Mouse (Mus musculus) stomach, embryonic 16.5 days (tissue): ENCODE measurements around the gene Zfp687. TPM values are rescaled to one million over a fixed set of nuclear protein-coding genes. Genes with fewer than 3 reads are reported as not detected.

Source experiments
- ATAC-seq: fragments of 200-750 bp; cut with Nextera tagmentation; 2 replicates; pipeline ENCODE4 v1.8.0; 2017; ENCODE audit warnings: moderate number of reproducible peaks, moderate TSS enrichment; ENCODE audit not compliant: insufficient read depth, low FRiP score
- H3K27ac ChIP-seq: fragments of 300-500 bp; sonication (generic); 2 replicates; pipeline ENCODE4 v1.5.1; 2014; ENCODE audit warnings: low read length
- H3K27me3 ChIP-seq: fragments of 300-500 bp; sonication (generic); 2 replicates; pipeline ENCODE4 v1.6.1; 2014; ENCODE audit warnings: low read length, control low read depth, mixed read lengths; ENCODE audit not compliant: control insufficient read depth, insufficient read depth
- H3K36me3 ChIP-seq: fragments of 300-500 bp; sonication (generic); 2 replicates; pipeline ENCODE4 v1.6.1; 2014; ENCODE audit warnings: low read length; ENCODE audit not compliant: control insufficient read depth, insufficient read depth
- H3K4me1 ChIP-seq: fragments of 300-500 bp; sonication (generic); 2 replicates; pipeline ENCODE4 v1.6.1; 2014; ENCODE audit warnings: low read length, control low read depth, mixed read lengths; ENCODE audit not compliant: control insufficient read depth, insufficient read depth
- H3K4me2 ChIP-seq: fragments of 300-500 bp; sonication (generic); 2 replicates; pipeline ENCODE4 v1.6.1; 2014; ENCODE audit warnings: low read depth, low read length, mixed read lengths
- H3K4me3 ChIP-seq: fragments of 300-500 bp; sonication (generic); replicated peaks from 2 replicates; pipeline ENCODE4 v1.5.1; 2014; ENCODE audit warnings: mild to moderate bottlenecking, low read length
- H3K9ac ChIP-seq: fragments of 300-500 bp; sonication (generic); 2 replicates; pipeline ENCODE4 v1.6.1; 2014; ENCODE audit warnings: low read length
- H3K9me3 ChIP-seq: fragments of 300-500 bp; sonication (generic); replicated peaks from 2 replicates; pipeline ENCODE4 v1.6.1; 2016; ENCODE audit warnings: low read length, control low read depth; ENCODE audit not compliant: control insufficient read depth
- WGBS: fragments of 180-500 bp; shearing (Covaris S2); extraction: QIAGEN DNeasy Blood & Tissue Kit; methylation state at CpG from one replicate; pipeline ENCODE4 v1.1.7; 2014; 5-methylcytosine and 5-hydroxymethylcytosine counted together
- polyA plus RNA-seq: library from polyadenylated mRNA; unstranded; fragments of >200 nt; fragmentation: Nextera tagmentation; extraction: Ambion mirVana; gene quantifications from 2 replicates; pipeline ENCODE4 v1.2.1, GENCODE M21; 2015

The Zfp687 gene
- polyA plus RNA-seq, 1 experiment from 2014 or later, result 22.6 TPM

DNA sequence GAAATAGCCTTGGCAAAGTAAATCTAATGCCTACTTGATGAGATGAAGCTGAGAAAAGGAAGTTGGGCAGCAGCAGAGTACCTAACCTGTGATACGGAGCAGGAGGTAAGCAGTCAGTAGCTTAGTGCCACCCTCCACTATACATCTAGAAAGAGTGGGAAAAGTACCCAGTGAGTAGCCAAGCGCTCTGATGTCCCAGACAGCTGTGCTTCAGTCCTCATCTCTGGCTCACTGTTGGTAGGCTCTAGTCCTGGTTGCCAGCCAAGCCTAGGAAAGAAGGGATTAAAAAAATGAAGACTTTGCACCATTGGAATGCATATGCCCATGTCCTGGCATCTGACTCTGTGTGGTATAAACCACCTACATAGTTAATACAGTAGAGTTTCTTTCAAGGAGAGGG is 29.7 kb downstream of the Zfp687 start:
- Histone ChIP-seq H3K9ac (no peak overlapping the region), H3K4me3 (no peak overlapping the region), H3K36me3 (peaks cover 13% of the 10 kb centered on the region; the same call in 1 of the 2 replicates), H3K4me2 (no peak overlapping the region), H3K4me1 (peaks cover 28% of the 10 kb centered on the region), H3K27ac (no peak overlapping the region), H3K9me3 (no peaks in the 10 kb centered on the region), H3K27me3 (no peaks in the 10 kb centered on the region)
- no peak for ATAC-seq
- WGBS, result 96% methylated on average over 2 of the region's 2 CpGs

DNA sequence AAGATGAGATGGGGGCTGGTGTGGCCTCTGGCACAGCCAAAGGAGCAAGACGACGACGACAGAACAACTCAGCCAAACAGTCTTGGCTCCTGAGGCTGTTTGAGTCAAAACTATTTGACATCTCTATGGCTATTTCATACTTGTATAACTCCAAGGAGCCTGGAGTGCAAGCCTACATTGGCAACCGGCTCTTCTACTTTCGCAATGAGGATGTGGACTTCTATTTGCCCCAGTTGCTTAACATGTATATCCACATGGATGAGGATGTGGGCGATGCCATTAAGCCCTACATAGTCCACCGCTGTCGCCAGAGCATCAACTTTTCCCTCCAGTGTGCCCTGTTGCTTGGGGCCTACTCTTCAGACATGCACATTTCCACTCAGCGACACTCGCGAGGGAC is 30.9 kb downstream of the Zfp687 start:
- Histone ChIP-seq H3K9ac (no peak overlapping the region), H3K4me2 (no peak overlapping the region), H3K4me1 (peaks cover 21% of the 10 kb centered on the region), H3K27me3 (no peaks in the 10 kb centered on the region), H3K9me3 (no peaks in the 10 kb centered on the region), H3K36me3 (peaks cover 13% of the 10 kb centered on the region; the same call in 1 of the 2 replicates), H3K4me3 (no peak overlapping the region), H3K27ac (no peak overlapping the region)
- ATAC-seq, result no peak
- WGBS, result 94% methylated on average over 11 of the region's 11 CpGs

DNA sequence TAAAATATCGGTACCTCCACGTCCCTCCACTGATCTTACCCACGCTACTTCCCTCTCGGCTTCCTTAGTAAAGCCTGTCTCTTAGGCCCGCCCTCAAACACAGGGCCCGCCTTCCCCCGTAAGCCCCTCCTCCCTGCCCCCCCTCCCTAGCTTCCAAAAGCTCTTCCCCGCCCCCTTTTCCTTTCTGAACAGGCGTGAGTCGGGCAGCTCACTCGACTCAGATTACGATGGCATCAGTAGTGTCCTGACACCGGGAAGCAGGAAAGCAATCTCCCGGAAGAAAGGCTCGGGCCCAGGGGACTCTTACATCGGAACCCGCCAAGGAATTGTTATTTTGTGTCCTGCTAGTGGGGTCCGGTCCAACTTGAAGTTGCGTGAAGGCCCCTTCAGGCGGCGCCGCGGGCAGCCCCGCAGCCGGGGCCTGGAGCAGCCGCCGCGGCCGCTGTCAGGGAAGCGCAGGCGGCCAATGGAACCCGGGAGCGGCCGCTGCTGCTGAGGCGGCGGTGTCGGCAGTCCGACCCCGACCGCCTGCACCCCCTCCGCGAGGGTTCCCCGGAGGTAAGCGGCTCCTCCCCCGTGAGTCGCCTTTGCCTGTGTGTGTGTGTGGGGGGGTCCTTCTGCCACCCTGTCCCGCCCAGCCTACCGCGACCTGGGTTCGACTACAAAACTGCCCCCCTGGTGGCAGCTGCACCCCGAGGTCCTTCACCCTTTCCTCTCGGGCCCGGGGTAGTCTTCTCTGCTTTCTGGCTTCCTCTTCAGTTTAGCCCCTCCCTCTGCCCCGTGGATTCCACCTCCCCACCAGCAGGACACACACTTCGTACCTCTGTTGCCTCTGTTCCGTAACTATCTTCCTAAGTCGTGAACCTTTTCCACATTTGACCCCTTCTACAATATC is 40.5 kb downstream of the Zfp687 start, which contains the start of gene Pi4kb:
Gene Pi4kb (plus strand): TSS at position 204 of the 895 bp plus-strand sequence.
- H3K9me3 ChIP-seq, result no peaks in the 10 kb centered on the region

DNA sequence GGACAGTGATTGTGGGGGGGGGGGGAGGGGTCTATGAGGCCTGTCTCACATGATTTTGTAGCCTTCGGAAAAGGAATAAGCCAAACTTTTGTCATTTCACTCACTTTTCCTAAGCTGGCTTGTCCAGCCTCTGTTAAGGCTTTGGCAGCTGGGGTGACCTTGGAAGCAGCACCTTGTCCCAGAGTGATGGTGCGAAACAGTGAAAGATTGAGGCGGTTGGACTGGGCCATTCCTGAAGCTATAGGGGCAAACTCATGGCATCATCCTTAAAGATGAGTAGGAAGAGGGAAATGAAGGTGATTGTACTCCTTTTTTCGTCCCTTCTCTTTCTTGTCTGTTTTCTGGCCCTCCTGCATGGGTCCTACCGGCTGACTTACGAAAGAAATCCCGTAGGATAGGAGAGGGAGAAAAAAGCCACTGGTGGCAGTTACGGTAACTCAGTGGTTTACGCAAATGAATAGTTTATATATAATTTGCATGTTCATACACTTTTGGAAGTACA is 41.2 kb downstream of the Zfp687 start:
- WGBS, result 14% methylated on average over 9 of the region's 9 CpGs
- H3K4me1 ChIP-seq, result peaks cover 11% of the 10 kb centered on the region
- no peaks in the 10 kb centered on the region for H3K9me3 ChIP-seq
- H3K36me3 ChIP-seq, result no peaks in the 10 kb centered on the region
- H3K9ac ChIP-seq, result peak overlapping the region; percentile 96
- H3K4me2 ChIP-seq, result peak overlapping the region; percentile 70
- H3K4me3 ChIP-seq, result peak overlapping the region; percentile 95
- H3K27ac ChIP-seq, result peak overlapping the region; percentile 47; the same call in 1 of the 2 replicates
- no peaks in the 10 kb centered on the region for H3K27me3 ChIP-seq
- peak; percentile 22; the same call in 1 of the 2 replicates for ATAC-seq

More for the DNA sequence above, 40.5 kb downstream of the Zfp687 start, which contains the start of gene Pi4kb:
- Histone ChIP-seq H3K27ac (peak within 1 kb of the TSS; percentile 95), H3K27me3 (no peaks in the 10 kb centered on the region), H3K4me2 (peak within 1 kb of the TSS; percentile 70), H3K4me3 (peak within 1 kb of the TSS; percentile 95), H3K36me3 (no peaks in the 10 kb centered on the region), H3K9ac (peak within 1 kb of the TSS; percentile 96), H3K4me1 (peaks cover 11% of the 10 kb centered on the region)
- ATAC-seq, result peak; percentile 94
- WGBS, result 0% methylated on average over 57 of the region's 57 CpGs

DNA sequence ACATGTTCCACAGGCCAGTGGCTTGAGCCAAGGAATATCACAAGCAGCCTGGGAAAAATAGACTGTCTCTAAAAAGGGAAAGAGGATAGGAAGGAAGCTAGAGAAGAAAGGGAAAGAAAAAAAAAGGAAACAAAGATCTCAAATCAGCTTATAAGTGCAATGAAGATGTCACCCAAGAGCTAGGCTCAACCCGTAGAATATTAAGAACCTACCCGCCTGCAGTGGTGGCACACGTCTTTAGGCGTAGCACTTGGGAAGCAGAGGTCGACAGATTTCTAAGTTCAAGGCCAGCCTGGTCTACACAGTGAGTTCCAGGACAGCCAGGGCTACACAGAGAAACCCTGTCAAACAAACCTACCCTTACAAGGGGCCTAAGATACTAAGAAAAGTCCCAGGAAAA is 41.6 kb downstream of the Zfp687 start:
- WGBS, result 86% methylated on average over 5 of the region's 5 CpGs
- Histone ChIP-seq H3K9me3 (no peaks in the 10 kb centered on the region), H3K4me1 (peaks cover 11% of the 10 kb centered on the region), H3K36me3 (no peaks in the 10 kb centered on the region), H3K4me2 (peak overlapping the region; percentile 70; the same call in 1 of the 2 replicates), H3K27ac (no peak overlapping the region), H3K9ac (no peak overlapping the region; the same call in 1 of the 2 replicates), H3K4me3 (no peak overlapping the region), H3K27me3 (no peaks in the 10 kb centered on the region)
- no peak for ATAC-seq

DNA sequence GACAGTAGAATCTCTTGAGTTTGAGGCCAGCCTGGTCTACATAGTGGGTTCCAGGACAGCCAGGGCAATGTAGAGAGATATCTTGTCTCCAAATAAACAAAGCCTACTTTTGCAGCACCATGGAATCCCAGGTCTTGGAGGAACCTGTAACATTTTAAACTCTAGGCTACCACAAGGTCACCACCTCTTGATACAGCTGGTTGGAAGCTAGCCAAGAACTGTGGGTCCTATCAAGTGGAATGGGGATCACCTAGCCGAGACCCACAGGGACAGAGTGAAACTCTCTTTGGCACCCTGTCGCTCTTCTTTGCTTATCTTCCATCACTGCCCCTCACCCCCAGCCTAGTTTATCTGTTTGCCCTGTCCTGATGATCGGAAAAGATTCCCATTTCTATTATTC is 42.7 kb downstream of the Zfp687 start:
- Histone ChIP-seq H3K9ac (no peak overlapping the region), H3K4me1 (peaks cover 11% of the 10 kb centered on the region), H3K27ac (no peak overlapping the region), H3K4me2 (no peak overlapping the region), H3K4me3 (no peak overlapping the region), H3K9me3 (no peaks in the 10 kb centered on the region), H3K36me3 (no peaks in the 10 kb centered on the region), H3K27me3 (no peaks in the 10 kb centered on the region)
- WGBS, result 69% methylated on average over 3 of the region's 3 CpGs
- no peak for ATAC-seq

DNA sequence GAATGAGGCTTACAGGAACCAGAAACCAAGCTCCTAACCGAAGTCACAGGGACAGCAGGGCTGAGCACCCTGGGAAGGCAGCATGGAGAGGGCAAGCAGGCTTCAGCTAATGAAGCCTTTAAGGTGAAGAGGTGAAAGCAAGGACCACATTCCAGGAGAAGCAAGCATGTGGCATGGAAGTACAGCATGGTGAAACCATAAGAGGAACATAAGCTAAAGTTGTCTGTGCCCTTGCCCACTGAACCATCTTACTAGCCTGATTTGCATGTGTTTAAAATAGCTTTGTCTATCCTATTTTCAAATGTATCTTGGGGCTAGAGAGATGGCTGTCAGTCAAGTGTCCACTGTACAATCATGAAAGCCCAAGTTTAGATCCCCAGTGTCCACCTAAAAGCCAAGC is 49.4 kb downstream of the Zfp687 start:
- Histone ChIP-seq H3K27ac (no peak overlapping the region), H3K4me1 (no peaks in the 10 kb centered on the region), H3K4me2 (no peak overlapping the region), H3K4me3 (no peak overlapping the region), H3K27me3 (no peaks in the 10 kb centered on the region), H3K36me3 (no peaks in the 10 kb centered on the region), H3K9me3 (no peaks in the 10 kb centered on the region), H3K9ac (no peak overlapping the region)
- 76% methylated on average over 1 of the region's 1 CpGs for WGBS
- no peak for ATAC-seq

DNA sequence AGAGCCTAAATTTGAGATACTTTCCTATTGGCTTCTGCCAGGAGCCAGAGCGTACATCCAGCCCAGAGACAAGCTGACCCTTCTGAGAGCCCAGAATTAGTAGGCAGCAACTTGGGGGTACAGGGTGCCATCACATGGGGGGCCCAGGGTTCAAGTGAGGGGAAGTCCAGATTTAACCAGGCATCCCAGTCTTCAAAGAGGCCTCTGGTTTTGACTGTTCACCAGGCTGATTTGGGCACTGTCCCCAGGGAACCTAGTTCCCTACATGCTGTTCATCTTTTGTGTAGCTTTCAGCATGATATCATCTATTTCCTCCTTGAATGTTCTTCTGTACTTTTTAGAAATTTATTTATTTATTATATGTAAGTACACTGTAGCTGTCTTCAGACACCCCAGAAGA is 50.3 kb downstream of the Zfp687 start:
- Histone ChIP-seq H3K27ac (no peak overlapping the region), H3K36me3 (no peaks in the 10 kb centered on the region), H3K4me2 (no peak overlapping the region), H3K27me3 (no peaks in the 10 kb centered on the region), H3K9me3 (no peaks in the 10 kb centered on the region), H3K4me1 (no peaks in the 10 kb centered on the region), H3K9ac (no peak overlapping the region), H3K4me3 (no peak overlapping the region)
- ATAC-seq, result no peak
- 97% methylated on average over 1 of the region's 1 CpGs for WGBS

DNA sequence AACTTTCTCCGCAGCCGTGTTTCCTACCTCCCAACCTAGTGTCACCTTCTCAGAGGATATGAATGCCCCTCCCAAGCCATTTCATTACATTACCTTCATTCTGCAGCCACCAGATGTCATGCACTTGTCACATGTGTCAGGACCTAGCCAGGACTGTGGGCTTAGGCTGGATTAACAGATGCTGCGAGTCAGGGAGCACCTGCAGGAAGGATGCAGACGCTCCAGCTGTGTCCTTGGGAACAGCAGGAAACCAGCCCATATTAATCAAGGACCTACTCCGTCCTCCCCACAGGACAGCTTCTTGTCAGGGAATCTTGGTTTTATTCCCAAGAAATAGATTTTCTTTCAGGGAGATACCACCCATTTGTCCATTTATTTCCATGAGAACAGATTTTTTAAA is 54.9 kb downstream of the Zfp687 start:
- Histone ChIP-seq H3K9ac (0 out of 2 replicates have a peak overlapping the region, but pooled peaks have one; percentile 5), H3K9me3 (no peaks in the 10 kb centered on the region), H3K4me2 (no peak overlapping the region), H3K27ac (no peak overlapping the region), H3K27me3 (no peaks in the 10 kb centered on the region), H3K4me1 (no peaks in the 10 kb centered on the region), H3K4me3 (no peak overlapping the region), H3K36me3 (peaks cover 15% of the 10 kb centered on the region)
- no peak for ATAC-seq
- 51% methylated on average over 5 of the region's 5 CpGs for WGBS
